Mouse (Mus musculus): ENCODE results near the gene Stat5b.

GRCm38 (mm10) chr11:100890481-100890880, 40.0 kb upstream of the Stat5b start:
- TF ChIP-seq ZNF384 (IDR thresholded peaks at IDR 0.05; ENCODE audit: low read depth, low read length) (no peak), POLR2A (IDR thresholded peaks at IDR 0.05; ENCODE audit: control insufficient read depth in 1 of 2, insufficient read depth in 1 of 2, low read depth in 1 of 2, low read length in 2 of 2, poor library complexity in 1 of 2) (no peak), TCF12 (IDR thresholded peaks at IDR 0.05; ENCODE audit: low read depth, low read length) (no peak), ELF1 (IDR thresholded peaks at IDR 0.05; ENCODE audit: low read depth, low read length) (no peak), SMC3 (IDR thresholded peaks at IDR 0.05; ENCODE audit: low read depth, low read length) (no peak), USF1 (IDR thresholded peaks at IDR 0.05; ENCODE audit: low read depth, low read length) (no peak), MAFK (IDR thresholded peaks at IDR 0.05; ENCODE audit: borderline replicate concordance, low read depth, low read length) (no peak), ETS1 (IDR thresholded peaks at IDR 0.05; ENCODE audit: low read depth, low read length) (no peak)

Measured in MEL (cell line).